Mouse (Mus musculus) left cerebral cortex, adult 6 months (tissue): ENCODE measurements around the gene Cped1. TPM values are rescaled to one million over a fixed set of nuclear protein-coding genes. Genes with fewer than 3 reads are reported as not detected.

ENCODE experiments used
- long read RNA-seq, 2 experiments: library from polyadenylated mRNA; unstranded; transcript quantifications; one replicate each; pipeline ENCODE4 v2.0.0; 2019 to 2020
- polyA plus RNA-seq: library from polyadenylated mRNA; unstranded; fragments of <200 nt; fragmentation: Nextera tagmentation; gene quantifications from 2 replicates; pipeline ENCODE4 v1.2.3, GENCODE M21; 2021

Cped1 gene
- 1.2 and 1.6 TPM in 2 replicates for polyA plus RNA-seq
- long read RNA-seq, experiment 1, partial matches to known transcripts, result 1 of 2 reads
- long read RNA-seq, experiment 1, other reads (novel, unspliced or antisense), result 1 of 2 reads
- long read RNA-seq, experiment 2, partial matches to known transcripts, result 0 of 3 reads
- long read RNA-seq, experiment 2, other reads (novel, unspliced or antisense), result 3 of 3 reads

DNA sequence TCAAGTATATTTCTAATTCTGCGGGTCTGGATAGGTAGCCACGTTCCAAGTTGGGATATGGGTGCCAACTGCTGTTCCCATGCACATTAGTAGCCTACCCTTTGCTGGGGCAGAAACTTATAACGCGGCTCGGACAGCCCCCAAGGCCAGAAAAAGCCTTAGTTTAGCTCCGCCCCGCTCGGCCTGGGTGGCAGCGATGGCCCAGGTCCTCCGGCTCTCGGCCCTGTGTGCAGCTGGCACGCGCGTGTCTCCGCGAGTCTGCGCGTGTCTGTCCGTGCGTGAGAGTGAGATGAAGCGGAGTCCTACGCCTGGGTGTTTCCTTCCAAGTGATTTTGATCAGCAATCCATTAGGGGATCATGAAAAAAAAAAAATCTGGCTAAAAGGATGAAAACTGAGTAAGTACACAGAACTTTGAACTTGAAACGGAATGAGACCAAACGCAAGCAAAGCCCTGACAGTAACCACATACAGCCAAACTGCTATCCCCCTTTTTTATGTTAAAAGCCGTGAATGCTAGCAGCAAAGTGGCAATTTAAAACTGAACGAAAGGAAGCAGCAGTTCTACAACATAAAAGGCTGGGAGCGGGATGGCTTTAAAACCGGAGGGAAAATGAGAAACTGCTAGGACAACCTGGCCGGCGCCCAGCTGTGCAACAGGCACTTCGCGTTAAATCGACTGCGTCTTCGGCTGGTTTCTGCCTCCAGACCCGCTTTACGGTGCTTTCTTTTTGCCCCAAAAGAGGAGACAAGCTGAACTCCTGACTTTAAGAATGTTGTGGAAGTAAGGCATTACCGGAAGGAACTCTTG, at the start of gene Cped1:
Gene Cped1, plus strand, starts transcription at position 185 of the 809 bp plus-strand sequence.

GRCm38 (mm10) chr6:21949226-21949731, 36.4 kb upstream of the Cped1 start, which contains the start of gene Ing3:
Ing3 (plus strand) TSS chr6:21949571.

GRCm38 (mm10) chr6:22288004-22288736, 302.5 kb downstream of the Cped1 start, which contains the start of gene Wnt16:
Wnt16 (plus strand) TSS chr6:22288227.

Other genes starting within 250 kb of the Cped1 start
- 63.3 and 129 TPM in 2 replicates for gene Tspan12, start 133.4 kb upstream of the Cped1 start, polyA plus RNA-seq
- gene Ing3, start 36.3 kb upstream of the Cped1 start, polyA plus RNA-seq, result 31.4 and 32.9 TPM in 2 replicates